Mouse (Mus musculus): Measurements from ENCODE around the gene Ssty1. TPM values are rescaled to one million over a fixed set of nuclear protein-coding genes. Genes with fewer than 3 reads are reported as not detected.
"Not testable (repeated sequence)": the region's sequence is repeated elsewhere in the genome, so short reads cannot be mapped to it uniquely, and the experiment has no call there.

Ssty1 gene
- not detected in 2 replicates for polyA plus RNA-seq (2014; fragmentation: Nextera tagmentation; extraction: Ambion mirVana)

DNA sequence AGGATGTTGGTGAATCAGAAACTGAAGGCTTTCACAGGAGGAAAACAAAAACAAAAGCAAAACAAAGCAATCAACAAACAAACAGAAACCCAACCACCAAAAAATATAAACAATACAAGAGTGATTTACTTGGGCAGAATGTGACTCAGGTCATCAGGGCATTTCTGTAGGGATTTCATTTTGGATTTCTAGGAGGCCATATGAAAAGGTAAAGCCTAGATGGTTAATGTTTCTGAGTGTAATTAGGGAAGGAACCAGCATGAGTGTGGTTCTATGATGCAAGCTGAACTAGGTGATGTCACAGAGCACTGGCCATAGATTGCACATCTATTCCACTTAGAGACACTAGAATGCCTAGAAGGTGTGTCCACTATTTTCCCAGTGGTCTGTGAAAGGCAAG lies at the start of gene Ssty1:
TSS of gene Ssty1 (plus strand) at position 301 of the 400 bp plus-strand sequence.
- H3K36me3 ChIP-seq (ENCODE audit: control insufficient read depth, insufficient read depth, low read length); DNase-seq; H3K4me2 ChIP-seq (ENCODE audit: low read length); H3K27me3 ChIP-seq (ENCODE audit: control insufficient read depth, insufficient read depth, low read length); ATAC-seq (ENCODE audit: low FRiP score, low TSS enrichment); H3K9ac ChIP-seq (replicated peaks; ENCODE audit: low read length); H3K4me3 ChIP-seq (replicated peaks; ENCODE audit: low read depth, low read length); H3K4me1 ChIP-seq (ENCODE audit: control insufficient read depth, insufficient read depth, low read length); H3K27ac ChIP-seq (replicated peaks; ENCODE audit: low read depth, low read length); H3K9me3 ChIP-seq (ENCODE audit: control insufficient read depth, low read length): not testable (repeated sequence)

DNA sequence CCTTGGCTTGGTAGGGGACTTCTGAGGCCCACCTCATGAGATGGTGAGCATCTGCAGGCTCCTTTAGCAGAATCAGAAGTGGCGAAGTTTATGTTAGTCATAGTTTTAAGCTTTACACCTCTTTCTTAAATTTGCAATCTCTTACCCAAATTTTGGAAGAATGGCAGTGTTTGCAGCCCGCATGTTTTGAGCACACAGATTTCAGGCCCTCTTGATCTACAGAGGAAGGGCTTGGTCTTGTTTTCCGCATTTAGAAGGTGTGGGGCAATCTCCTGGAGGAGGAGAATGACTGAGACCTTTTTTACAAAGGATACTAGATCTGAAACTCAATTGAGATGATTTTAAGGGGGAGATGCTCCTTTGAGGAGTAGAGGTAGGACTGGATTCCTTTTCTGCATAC lies 27.2 kb upstream of the Ssty1 start, which contains the start of gene Gm21764:
TSS of gene Gm21764 (minus strand) at position 101 of the 400 bp plus-strand sequence.
- not testable (repeated sequence) for H3K4me1 ChIP-seq (ENCODE audit: control insufficient read depth, insufficient read depth, low read length); H3K4me3 ChIP-seq (replicated peaks; ENCODE audit: low read depth, low read length); H3K9ac ChIP-seq (replicated peaks; ENCODE audit: low read length); H3K27me3 ChIP-seq (ENCODE audit: control insufficient read depth, insufficient read depth, low read length); ATAC-seq (ENCODE audit: low FRiP score, low TSS enrichment); DNase-seq; H3K27ac ChIP-seq (replicated peaks; ENCODE audit: low read depth, low read length); H3K9me3 ChIP-seq (ENCODE audit: control insufficient read depth, low read length); H3K4me2 ChIP-seq (ENCODE audit: low read length); H3K36me3 ChIP-seq (ENCODE audit: control insufficient read depth, insufficient read depth, low read length)
- no CpG with 5 or more reads among the region's 3 CpGs for WGBS

Other genes starting within 250 kb of the Ssty1 start
- gene Gm21904, start 242.8 kb upstream of the Ssty1 start, polyA plus RNA-seq (2014; fragmentation: Nextera tagmentation; extraction: Ambion mirVana), result not detected in 2 replicates
- not detected in 2 replicates for gene Gm20772, start 214.4 kb upstream of the Ssty1 start, polyA plus RNA-seq (2014; fragmentation: Nextera tagmentation; extraction: Ambion mirVana)
- gene Gm20831, start 214.4 kb upstream of the Ssty1 start, polyA plus RNA-seq (2014; fragmentation: Nextera tagmentation; extraction: Ambion mirVana), result not detected in 2 replicates
- not detected in 2 replicates for gene Srsy, start 151.8 kb upstream of the Ssty1 start, polyA plus RNA-seq (2014; fragmentation: Nextera tagmentation; extraction: Ambion mirVana)
- not detected in 2 replicates for gene Gm21764, start 27.3 kb upstream of the Ssty1 start, polyA plus RNA-seq (2014; fragmentation: Nextera tagmentation; extraction: Ambion mirVana)